Mouse (Mus musculus) cerebellum, adult 18-20 months (tissue): ENCODE results near the gene Gm2030.
"Not testable (repeated sequence)": the region's sequence is repeated elsewhere in the genome, so short reads cannot be mapped to it uniquely, and the experiment has no call there.

Source experiments
- DNase-seq, 2 experiments: peaks; one replicate each; pipeline ENCODE4 v3.0.0; 2021

The Gm2030 gene

GRCm38 (mm10) chrX:26309944-26310343 is at the start of gene Gm2030:
Gene Gm2030 (minus strand): TSS chrX:26310044.
- not testable (repeated sequence) for DNase-seq
